Mouse (Mus musculus) bone marrow macrophage, adult 2 months (primary cell): ENCODE results near the gene Hnrnpa2b1.

Experiments used
- CTCF ChIP-seq: IDR thresholded peaks from 2 replicates; pipeline ENCODE4 v1.5.1; 2012; ENCODE audit warnings: low read depth, mild to moderate bottlenecking, low read length, moderate library complexity
- POLR2A ChIP-seq: IDR thresholded peaks from 2 replicates; pipeline ENCODE4 v1.6.1; 2012; ENCODE audit warnings: mild to moderate bottlenecking, low read depth, low read length, borderline replicate concordance

DNA sequence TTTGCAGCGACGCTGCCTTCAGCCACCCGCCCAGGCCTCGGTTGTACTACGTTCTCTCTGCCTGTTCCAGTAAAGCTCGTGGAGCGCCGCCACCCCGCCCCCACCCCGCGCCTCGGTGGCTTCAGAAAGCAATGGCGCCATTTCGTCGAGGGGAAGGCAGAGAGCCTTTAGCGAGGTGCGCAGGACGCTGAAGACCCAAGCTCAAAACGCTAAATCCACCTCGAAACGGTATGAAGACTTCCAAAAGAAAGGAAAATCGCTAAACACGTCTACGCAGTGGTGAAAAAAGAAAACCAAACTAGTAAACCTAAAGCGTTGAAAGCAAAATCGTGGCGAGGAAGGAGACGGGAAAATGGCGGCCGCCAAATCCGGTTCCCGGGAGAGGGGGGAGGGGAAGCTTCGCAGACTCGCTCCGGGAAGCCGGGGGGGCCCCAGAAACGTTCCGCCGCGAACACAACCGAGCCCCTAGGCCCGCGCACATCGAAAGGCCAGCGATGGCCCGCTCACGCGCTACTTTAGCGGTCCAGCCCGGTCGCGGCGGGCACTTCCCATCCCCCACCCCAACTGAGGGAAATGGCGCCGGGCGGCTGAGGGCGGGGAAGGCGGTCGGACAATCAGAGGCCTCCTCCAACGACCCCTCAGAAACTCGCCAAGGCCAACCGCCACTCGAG lies 668 bp downstream of the Hnrnpa2b1 start:
- TF ChIP-seq CTCF (no peak), POLR2A (no peak)
